Mouse (Mus musculus) hindbrain, embryonic 10.5 days (tissue): ENCODE data around the gene Cst12. TPM values are rescaled to one million over a fixed set of nuclear protein-coding genes. Genes with fewer than 3 reads are reported as not detected.

Experiments used
- DNase-seq: peaks from one replicate; pipeline ENCODE4 v3.0.0-alpha.2; 2017; ENCODE audit warnings: low spot score
- H3K27ac ChIP-seq: fragments of 300-500 bp; sonication (generic); 2 replicates; pipeline ENCODE4 v1.5.1; 2016; ENCODE audit warnings: mild to moderate bottlenecking, moderate library complexity
- H3K27me3 ChIP-seq: fragments of 300-500 bp; sonication (generic); 2 replicates; pipeline ENCODE4 v1.6.1; 2016; ENCODE audit warnings: mild to moderate bottlenecking; ENCODE audit not compliant: poor library complexity, insufficient read depth, severe bottlenecking
- H3K36me3 ChIP-seq: fragments of 300-500 bp; sonication (generic); 2 replicates; pipeline ENCODE4 v1.6.1; 2016; ENCODE audit warnings: mild to moderate bottlenecking, moderate library complexity
- H3K4me1 ChIP-seq: fragments of 300-500 bp; sonication (generic); replicated peaks from 2 replicates; pipeline ENCODE4 v1.6.1; 2016; ENCODE audit warnings: mild to moderate bottlenecking
- H3K4me3 ChIP-seq: fragments of 300-500 bp; sonication (generic); 2 replicates; pipeline ENCODE4 v1.5.1; 2016; ENCODE audit warnings: mild to moderate bottlenecking, moderate library complexity
- H3K9me3 ChIP-seq: fragments of 300-500 bp; sonication (generic); 2 replicates; pipeline ENCODE4 v1.6.1; 2016; ENCODE audit warnings: mild to moderate bottlenecking, moderate library complexity
- WGBS: fragments of 180-500 bp; shearing (Covaris S2); methylation state at CpG from one replicate; pipeline ENCODE4 v1.1.7; 2016; 5-methylcytosine and 5-hydroxymethylcytosine counted together
- polyA plus RNA-seq: library from polyadenylated mRNA; unstranded; fragments of >200 nt; fragmentation: Nextera tagmentation; extraction: Ambion mirVana; gene quantifications from 2 replicates; pipeline ENCODE4 v1.2.1, GENCODE M21; 2016

Gene Cst12
- polyA plus RNA-seq, 1 experiment from 2014 or later: not detected

GRCm38 (mm10) chr2:148819909-148820308 lies 30.7 kb downstream of the Cst12 start, which contains the start of gene Cst13:
TSS of gene Cst13 (plus strand) at chr2:148820081.
- Histone ChIP-seq H3K9me3 (no peaks in the 10 kb centered on the region), H3K27ac (no peak within 1 kb of the TSS), H3K4me1 (no peaks in the 10 kb centered on the region), H3K27me3 (no peaks in the 10 kb centered on the region), H3K4me3 (no peak within 1 kb of the TSS), H3K36me3 (no peaks in the 10 kb centered on the region)
- DNase-seq: no peak

GRCm38 (mm10) chr2:148825986-148826385 lies 36.8 kb downstream of the Cst12 start:
- Histone ChIP-seq H3K9me3 (no peaks in the 10 kb centered on the region), H3K4me3 (no peak overlapping the region), H3K27me3 (no peaks in the 10 kb centered on the region), H3K27ac (no peak overlapping the region), H3K36me3 (no peaks in the 10 kb centered on the region), H3K4me1 (no peaks in the 10 kb centered on the region)
- 75% methylated on average over 1 of the region's 1 CpGs for WGBS
- DNase-seq: no peak

GRCm38 (mm10) chr2:148834912-148835311 lies 45.8 kb downstream of the Cst12 start, which contains the start of gene Cst9:
TSS of gene Cst9 (plus strand) at chr2:148835147.
- 79% methylated on average over 4 of the region's 4 CpGs for WGBS

GRCm38 (mm10) chr2:148838075-148838777 lies 49.1 kb downstream of the Cst12 start:
- Histone ChIP-seq H3K27me3 (no peaks in the 10 kb centered on the region), H3K4me1 (no peaks in the 10 kb centered on the region), H3K27ac (no peak overlapping the region), H3K9me3 (no peaks in the 10 kb centered on the region), H3K4me3 (no peak overlapping the region), H3K36me3 (no peaks in the 10 kb centered on the region)
- 83% methylated on average over 5 of the region's 5 CpGs for WGBS
- no peak for DNase-seq

More at GRCm38 (mm10) chr2:148834912-148835311, 45.8 kb downstream of the Cst12 start, which contains the start of gene Cst9:
- Histone ChIP-seq H3K36me3 (no peaks in the 10 kb centered on the region), H3K4me3 (no peak within 1 kb of the TSS), H3K27me3 (no peaks in the 10 kb centered on the region), H3K27ac (no peak within 1 kb of the TSS), H3K4me1 (no peaks in the 10 kb centered on the region), H3K9me3 (no peaks in the 10 kb centered on the region)
- DNase-seq: no peak

GRCm38 (mm10) chr2:148839224-148839623 lies 50.1 kb downstream of the Cst12 start:
- no peaks in the 10 kb centered on the region for H3K27me3 ChIP-seq
- H3K9me3 ChIP-seq: no peaks in the 10 kb centered on the region
- H3K4me3 ChIP-seq: no peak overlapping the region
- no peak overlapping the region for H3K27ac ChIP-seq
- 81% methylated on average over 2 of the region's 2 CpGs for WGBS
- no peak for DNase-seq
- H3K4me1 ChIP-seq: no peaks in the 10 kb centered on the region
- no peaks in the 10 kb centered on the region for H3K36me3 ChIP-seq

Other genes with a start within 250 kb of the Cst12 start
- gene Nxt1, start 116.8 kb upstream of the Cst12 start, polyA plus RNA-seq: 120 and 141 TPM in 2 replicates
- 18.2 and 27.4 TPM in 2 replicates for gene Gzf1, start 108.3 kb upstream of the Cst12 start, polyA plus RNA-seq
- 9.1 and 14.1 TPM in 2 replicates for gene Napb, start 56.9 kb upstream of the Cst12 start, polyA plus RNA-seq
- gene Cstl1, start 39.0 kb upstream of the Cst12 start, polyA plus RNA-seq: not detected in 2 replicates
- not detected in 2 replicates for gene Cst11, start 17.9 kb upstream of the Cst12 start, polyA plus RNA-seq
- gene 8030411F24Rik, start 7.4 kb upstream of the Cst12 start, polyA plus RNA-seq: not detected in 2 replicates
- not detected in 2 replicates for gene Cst8, start 9.4 kb downstream of the Cst12 start, polyA plus RNA-seq
- gene Cst13, start 30.7 kb downstream of the Cst12 start, polyA plus RNA-seq: not detected in 2 replicates
- not detected in 2 replicates for gene Cst9, start 45.8 kb downstream of the Cst12 start, polyA plus RNA-seq
- gene 9230104L09Rik, start 75.7 kb downstream of the Cst12 start, polyA plus RNA-seq: not detected in 2 replicates
- gene Cst3, start 86.3 kb downstream of the Cst12 start, polyA plus RNA-seq: 308 and 381 TPM in 2 replicates
- not detected in 2 replicates for gene Gm1330, start 213.9 kb downstream of the Cst12 start, polyA plus RNA-seq
- not detected in 2 replicates for gene Gm10750, start 227.9 kb downstream of the Cst12 start, polyA plus RNA-seq